ENCODE assay signal across 8 mouse cellular contexts in genomic region chr9:119962987-119963667, GRCm38 (mm10). TPM values are rescaled to one million over a fixed set of nuclear protein-coding genes. Genes with fewer than 3 reads are reported as not detected.
A peak's percentile ranks its signal among the peaks of the same experiment; 100 is the strongest.
DNase-seq lines count a peak whose midpoint lies in the region; ATAC-seq and TF ChIP-seq lines count a peak whose summit lies in the region.

No protein-coding gene starts in this region.

- TF ChIP-seq CTCF in CH12.LX (conservative IDR thresholded peaks at IDR 0.05 in 1 of 2, IDR thresholded peaks at IDR 0.05 in 1 of 2; ENCODE audit: low read depth in 2 of 2, low read length in 2 of 2): peak; percentile 23 to 92; a peak in 2 of 4 replicates
- TF ChIP-seq CTCF in embryonic fibroblast, embryonic 13.5 days (IDR thresholded peaks at IDR 0.05; ENCODE audit: borderline replicate concordance, insufficient read depth, low read length): peak; percentile 92

- no peak for TF ChIP-seq EP300 in CH12.LX (IDR thresholded peaks at IDR 0.05; ENCODE audit: low read length)

- no peak overlapping the region for H3K9ac ChIP-seq in CH12.LX (ENCODE audit: insufficient read depth, low read depth)
- H3K9ac ChIP-seq in midbrain, embryonic 13.5 days (replicated peaks): no peak overlapping the region; the same call in 1 of the 2 replicates

- intact Hi-C loops in heart, postnatal 25 days (cut with DNase I): loop anchor here (1.0 to 2.0 kb wide), 2 partner anchors 52 to 110 kb away; no protein-coding TSS in a partner anchor

- H3K4me1 ChIP-seq in CH12.LX (ENCODE audit: control insufficient read depth in 1 of 2, insufficient read depth in 2 of 2): peaks cover 8 to 18% of the 10 kb centered on the region in 2 experiments
- H3K4me1 ChIP-seq in embryonic fibroblast, embryonic 13.5 days (ENCODE audit: control insufficient read depth, insufficient read depth, low read length): no peaks in the 10 kb centered on the region
- H3K4me1 ChIP-seq in limb, embryonic 10.5 days: peaks cover 14% of the 10 kb centered on the region
- H3K4me1 ChIP-seq in midbrain, embryonic 13.5 days (replicated peaks): 0 out of 2 replicates have a peak, but pooled peaks cover 5% of the 10 kb centered on the region

- TF ChIP-seq RAD21 in CH12.LX (IDR thresholded peaks at IDR 0.05; ENCODE audit: low read depth, low read length): peak; percentile 86

- 7% methylated on average over 21 of the region's 21 CpGs for WGBS in limb, embryonic 10.5 days
- WGBS in midbrain, embryonic 13.5 days: 11% methylated on average over 21 of the region's 21 CpGs

- ATAC-seq in midbrain, embryonic 13.5 days: 0 out of 2 replicates have a peak, but pooled peaks have one; percentile 63

- dilution Hi-C loops in CH12.LX (cut with MboI; ENCODE audit: extremely low pct_ligation_motif_present, extremely low pct_unique_long_range_greater_than_20kb, low sequenced_read_pairs): no loop called here

- no peak overlapping the region for H3K27ac ChIP-seq in CH12.LX (ENCODE audit: insufficient read depth, low read depth)
- H3K27ac ChIP-seq in embryonic fibroblast, embryonic 13.5 days (ENCODE audit: insufficient read depth, low read length): no peak overlapping the region
- H3K27ac ChIP-seq in limb, embryonic 10.5 days: peak overlapping the region; percentile 50; the same call in 1 of the 2 replicates
- no peak overlapping the region for H3K27ac ChIP-seq in midbrain, embryonic 13.5 days

- no peak overlapping the region for H3K4me3 ChIP-seq in CH12.LX (replicated peaks in 1 of 3; ENCODE audit: low read depth in 2 of 3, low read length in 2 of 3, poor library complexity in 1 of 3)
- H3K4me3 ChIP-seq in embryonic fibroblast, embryonic 13.5 days (ENCODE audit: insufficient read depth, low read length): no peak overlapping the region
- H3K4me3 ChIP-seq in limb, embryonic 10.5 days: peak overlapping the region; percentile 29
- H3K4me3 ChIP-seq in midbrain, embryonic 13.5 days (replicated peaks): no peak overlapping the region

- peaks cover 5% of the 10 kb centered on the region for H3K27me3 ChIP-seq in CH12.LX (replicated peaks)
- no peaks in the 10 kb centered on the region; the same call in 1 of the 2 replicates for H3K27me3 ChIP-seq in limb, embryonic 10.5 days (ENCODE audit: low read depth, poor library complexity, severe bottlenecking)
- H3K27me3 ChIP-seq in midbrain, embryonic 13.5 days: 0 out of 2 replicates have a peak, but pooled peaks cover 4% of the 10 kb centered on the region

- TF ChIP-seq POLR2A in CH12.LX (IDR thresholded peaks at IDR 0.05; ENCODE audit: low read depth, low read length): no peak
- TF ChIP-seq POLR2A in embryonic fibroblast, embryonic 13.5 days (IDR thresholded peaks at IDR 0.05; ENCODE audit: low read depth, low read length): no peak

- no peaks in the 10 kb centered on the region for H3K36me3 ChIP-seq in CH12.LX (replicated peaks in 1 of 2; ENCODE audit: control insufficient read depth in 1 of 2, insufficient read depth in 1 of 2, low read length in 1 of 2)
- H3K36me3 ChIP-seq in limb, embryonic 10.5 days: no peaks in the 10 kb centered on the region
- no peaks in the 10 kb centered on the region for H3K36me3 ChIP-seq in midbrain, embryonic 13.5 days

- peak overlapping the region; percentile 9; the same call in 1 of the 2 replicates for H3K4me2 ChIP-seq in CH12.LX (ENCODE audit: insufficient read depth, low read depth, poor library complexity, severe bottlenecking)
- peak overlapping the region; percentile 22; the same call in 1 of the 2 replicates for H3K4me2 ChIP-seq in midbrain, embryonic 13.5 days (replicated peaks)

- in situ Hi-C loops in CH12.LX (cut with MboI; ENCODE audit: low pct_ligation_motif_present, low pct_unique_long_range_greater_than_20kb, low sequenced_read_pairs): no loop called here

- no peaks in the 10 kb centered on the region for H3K9me3 ChIP-seq in CH12.LX (replicated peaks; ENCODE audit: low read length)
- no peaks in the 10 kb centered on the region for H3K9me3 ChIP-seq in limb, embryonic 10.5 days (replicated peaks)
- H3K9me3 ChIP-seq in midbrain, embryonic 13.5 days: no peaks in the 10 kb centered on the region

- H3K79me2 ChIP-seq in CH12.LX (replicated peaks; ENCODE audit: control insufficient read depth, extremely low read depth, insufficient read depth, poor library complexity, severe bottlenecking): no peaks in the 10 kb centered on the region

- peak; percentile 71 for DNase-seq in CH12.LX (ENCODE audit: extremely low read depth)
- peak; percentile 86 for DNase-seq in adrenal gland, postnatal 10 days
- DNase-seq in heart, postnatal 25 days (ENCODE audit: low spot score): peak; percentile 61
- DNase-seq in limb, embryonic 10.5 days (ENCODE audit: low spot score): peak; percentile 87
- DNase-seq in testis, postnatal 10 days (ENCODE audit: low spot score): peak; percentile 85
- no peak for DNase-seq in right cerebral cortex, adult 2 months (ENCODE audit: low spot score in 2 of 2)

TF ChIP-seq in CH12.LX, 34 proteins besides CTCF, POLR2A, EP300 and RAD21:
- peak; percentile 75 for TF ChIP-seq BHLHE40 (IDR thresholded peaks at IDR 0.05; ENCODE audit: low read depth, low read length)
- no peak for TF ChIP-seq ZMIZ1 (IDR thresholded peaks at IDR 0.05; ENCODE audit: low read depth, low read length)
- peak; percentile 88 for TF ChIP-seq SMC3 (IDR thresholded peaks at IDR 0.05; ENCODE audit: low read depth, low read length)
- no peak for TF ChIP-seq USF2 (conservative IDR thresholded peaks at IDR 0.05; ENCODE audit: low read depth, low read length)
- TF ChIP-seq ZKSCAN1 (IDR thresholded peaks at IDR 0.05; ENCODE audit: borderline replicate concordance, low read depth, low read length): no peak
- no peak; the same call in 1 of the 2 replicates for TF ChIP-seq ELF1 (IDR thresholded peaks at IDR 0.05; ENCODE audit: low read depth, low read length)
- TF ChIP-seq TCF12 (IDR thresholded peaks at IDR 0.05; ENCODE audit: low read depth, low read length): no peak
- TF ChIP-seq CHD2 (IDR thresholded peaks at IDR 0.05; ENCODE audit: low read length): no peak
- no peak for TF ChIP-seq MAFK (IDR thresholded peaks at IDR 0.05; ENCODE audit: insufficient replicate concordance, low read length)
- no peak for TF ChIP-seq UBTF (IDR thresholded peaks at IDR 0.05; ENCODE audit: low read depth, low read length)
- no peak for TF ChIP-seq KAT2A (IDR thresholded peaks at IDR 0.05; ENCODE audit: insufficient replicate concordance, low read length)
- TF ChIP-seq MEF2A (IDR thresholded peaks at IDR 0.05; ENCODE audit: borderline replicate concordance, low read depth, low read length): no peak
- peak; percentile 66 for TF ChIP-seq MAZ (IDR thresholded peaks at IDR 0.05; ENCODE audit: low read depth, low read length)
- no peak for TF ChIP-seq NELFE (IDR thresholded peaks at IDR 0.05; ENCODE audit: low read depth, low read length)
- no peak for TF ChIP-seq ETS1 (conservative IDR thresholded peaks at IDR 0.05; ENCODE audit: low read depth, low read length)
- TF ChIP-seq JUN (IDR thresholded peaks at IDR 0.05; ENCODE audit: insufficient read depth, low read depth, low read length): no peak

RNA-seq across cellular contexts. Expression of gene Csrnp1, which starts 21.3 kb away (rescaled TPM):
- total RNA-seq in CH12.LX (2012; rRNA removed) (15.5 and 15.7 TPM in 2 replicates), CH12.LX (2014; rRNA removed) (5.7 and 8.6 TPM in 2 replicates)
- polyA plus RNA-seq in CH12.LX (2012; ENCODE audit: insufficient read length, low read depth): 7.8 and 8.1 TPM in 2 replicates
- total RNA-seq in adrenal gland, postnatal 10 days (2021): 10 to 100 TPM; 11.9 to 24.0 TPM
- polyA plus RNA-seq in embryonic fibroblast, embryonic 13.5 days (2011; ENCODE audit: insufficient read length, low read depth, missing spikeins): 17.7 and 20.1 TPM in 2 replicates
- total RNA-seq in heart, postnatal 25 days (2021): 10 to 100 TPM in 1 of 2 experiments, 1 to 10 TPM in 1; 10.0 to 13.3 TPM
- 3.2 and 3.5 TPM in 2 replicates for polyA plus RNA-seq in limb, embryonic 10.5 days (2016; fragmentation: Nextera tagmentation; extraction: Ambion mirVana)
- 1.1 and 1.3 TPM in 2 replicates for polyA plus RNA-seq in midbrain, embryonic 13.5 days (2015; fragmentation: Nextera tagmentation; extraction: Ambion mirVana)

RNA-seq across cellular contexts. Expression of gene Ttc21a, which starts 25.7 kb away (rescaled TPM):
- total RNA-seq in CH12.LX (2012; rRNA removed) (0.13 and 0.21 TPM in 2 replicates), CH12.LX (2014; rRNA removed) (0.19 TPM in 1 of 2 replicates, not detected in the other)
- polyA plus RNA-seq in CH12.LX (2012; ENCODE audit: insufficient read length, low read depth): 0.47 and 0.48 TPM in 2 replicates
- total RNA-seq in adrenal gland, postnatal 10 days (2021): under 1 TPM; 0.21 to 0.33 TPM
- polyA plus RNA-seq in embryonic fibroblast, embryonic 13.5 days (2011; ENCODE audit: insufficient read length, low read depth, missing spikeins): not detected in 2 replicates
- not detected for total RNA-seq in heart, postnatal 25 days (2021)
- polyA plus RNA-seq in limb, embryonic 10.5 days (2016; fragmentation: Nextera tagmentation; extraction: Ambion mirVana): 0.34 and 0.43 TPM in 2 replicates
- polyA plus RNA-seq in midbrain, embryonic 13.5 days (2015; fragmentation: Nextera tagmentation; extraction: Ambion mirVana): 0.28 and 0.44 TPM in 2 replicates

RNA-seq across cellular contexts. Expression of gene Gorasp1, which starts 25.8 kb away (rescaled TPM):
- total RNA-seq in CH12.LX (2012; rRNA removed) (10.9 and 12.6 TPM in 2 replicates), CH12.LX (2014; rRNA removed) (8.7 TPM in 2 replicates)
- polyA plus RNA-seq in CH12.LX (2012; ENCODE audit: insufficient read length, low read depth): 8.6 and 9.2 TPM in 2 replicates
- 10 to 100 TPM; 18.9 to 25.7 TPM for total RNA-seq in adrenal gland, postnatal 10 days (2021)
- 7.4 and 10.5 TPM in 2 replicates for polyA plus RNA-seq in embryonic fibroblast, embryonic 13.5 days (2011; ENCODE audit: insufficient read length, low read depth, missing spikeins)
- 10 to 100 TPM; 28.1 to 31.5 TPM for total RNA-seq in heart, postnatal 25 days (2021)
- polyA plus RNA-seq in limb, embryonic 10.5 days (2016; fragmentation: Nextera tagmentation; extraction: Ambion mirVana): 30.3 and 33.0 TPM in 2 replicates
- 22.9 and 23.1 TPM in 2 replicates for polyA plus RNA-seq in midbrain, embryonic 13.5 days (2015; fragmentation: Nextera tagmentation; extraction: Ambion mirVana)

Comparison
In these comparisons a context has a peak if more than half of its experiments do, and no peak if none do; other contexts are left out.
1. DNase-seq: peak in CH12.LX (single experiment), adrenal gland, postnatal 10 days (single experiment), heart, postnatal 25 days (single experiment), limb, embryonic 10.5 days (single experiment) and testis, postnatal 10 days (single experiment); none in right cerebral cortex, adult 2 months (0 of 2).